Mouse (Mus musculus): ENCODE measurements at regions not wholly inside any gene's neighbourhood (a gene's known extent, or its start where the extent isn't known, plus 50 kb on each side); places are given as distances from the start of the nearest gene placed in this dataset.

- WGBS = 73% methylated on average over 7 of the region's 7 CpGs
- no peaks in the 10 kb centered on the region for H3K27me3 ChIP-seq (ENCODE audit: control insufficient read depth, insufficient read depth, low read length)
- DNase-seq (ENCODE audit: low spot score) (no peak), ATAC-seq (ENCODE audit: low FRiP score) (no peak)
- no peaks in the 10 kb centered on the region for H3K9me3 ChIP-seq (ENCODE audit: control insufficient read depth, low read length)
- H3K27ac ChIP-seq (ENCODE audit: low read depth, low read length) = no peak overlapping the region
- H3K36me3 ChIP-seq (ENCODE audit: control insufficient read depth, insufficient read depth, low read length) = no peaks in the 10 kb centered on the region
- no peak overlapping the region for H3K9ac ChIP-seq (ENCODE audit: low read depth, low read length)
- no peaks in the 10 kb centered on the region; the same call in 1 of the 2 replicates for H3K4me1 ChIP-seq (replicated peaks; ENCODE audit: control insufficient read depth, insufficient read depth, low read length)
- H3K4me2 ChIP-seq (replicated peaks; ENCODE audit: low read depth, low read length) = no peak overlapping the region
- H3K4me3 ChIP-seq (ENCODE audit: low read depth, low read length) = no peak overlapping the region
Measured at GRCm38 (mm10) chr3:51073743-51074319, 150.4 kb upstream of the Noct start.

GRCm38 (mm10) chr3:51075219-51075920 lies 148.9 kb upstream of the Noct start:
- no peak overlapping the region for H3K9ac ChIP-seq (ENCODE audit: low read depth, low read length)
- ATAC-seq (ENCODE audit: low FRiP score) (no peak), DNase-seq (ENCODE audit: low spot score) (no peak)
- H3K9me3 ChIP-seq (ENCODE audit: control insufficient read depth, low read length) = no peaks in the 10 kb centered on the region
- H3K27ac ChIP-seq (ENCODE audit: low read depth, low read length) = no peak overlapping the region
- H3K27me3 ChIP-seq (ENCODE audit: control insufficient read depth, insufficient read depth, low read length) = no peaks in the 10 kb centered on the region
- no peak overlapping the region for H3K4me3 ChIP-seq (ENCODE audit: low read depth, low read length)
- H3K4me2 ChIP-seq (replicated peaks; ENCODE audit: low read depth, low read length) = no peak overlapping the region
- H3K4me1 ChIP-seq (replicated peaks; ENCODE audit: control insufficient read depth, insufficient read depth, low read length) = no peaks in the 10 kb centered on the region; the same call in 1 of the 2 replicates
- 78% methylated on average over 10 of the region's 10 CpGs for WGBS
- H3K36me3 ChIP-seq (ENCODE audit: control insufficient read depth, insufficient read depth, low read length) = no peaks in the 10 kb centered on the region

GRCm38 (mm10) chr3:51078459-51078858 lies 145.8 kb upstream of the Noct start:
- no peak for DNase-seq (ENCODE audit: low spot score)
- Histone ChIP-seq H3K9me3 (ENCODE audit: control insufficient read depth, low read length) (no peaks in the 10 kb centered on the region), H3K36me3 (ENCODE audit: control insufficient read depth, insufficient read depth, low read length) (no peaks in the 10 kb centered on the region), H3K4me2 (replicated peaks; ENCODE audit: low read depth, low read length) (no peak overlapping the region), H3K27ac (ENCODE audit: low read depth, low read length) (no peak overlapping the region), H3K9ac (ENCODE audit: low read depth, low read length) (no peak overlapping the region), H3K27me3 (ENCODE audit: control insufficient read depth, insufficient read depth, low read length) (no peaks in the 10 kb centered on the region), H3K4me3 (ENCODE audit: low read depth, low read length) (no peak overlapping the region), H3K4me1 (replicated peaks; ENCODE audit: control insufficient read depth, insufficient read depth, low read length) (no peaks in the 10 kb centered on the region; the same call in 1 of the 2 replicates)
- 67% methylated on average over 4 of the region's 4 CpGs for WGBS
- no peak for ATAC-seq (ENCODE audit: low FRiP score)

- Histone ChIP-seq H3K9me3 (ENCODE audit: control insufficient read depth, low read length) (no peaks in the 10 kb centered on the region), H3K27me3 (ENCODE audit: control insufficient read depth, insufficient read depth, low read length) (no peaks in the 10 kb centered on the region), H3K36me3 (ENCODE audit: control insufficient read depth, insufficient read depth, low read length) (no peaks in the 10 kb centered on the region), H3K4me1 (replicated peaks; ENCODE audit: control insufficient read depth, insufficient read depth, low read length) (no peaks in the 10 kb centered on the region), H3K4me3 (ENCODE audit: low read depth, low read length) (no peak overlapping the region), H3K27ac (ENCODE audit: low read depth, low read length) (no peak overlapping the region), H3K9ac (ENCODE audit: low read depth, low read length) (no peak overlapping the region), H3K4me2 (replicated peaks; ENCODE audit: low read depth, low read length) (no peak overlapping the region)
- DNase-seq (ENCODE audit: low spot score) (no peak), ATAC-seq (ENCODE audit: low FRiP score) (no peak)
- WGBS = 71% methylated on average over 3 of the region's 3 CpGs
Measured at GRCm38 (mm10) chr3:51080415-51080814, 143.8 kb upstream of the Noct start.

- H3K36me3 ChIP-seq (ENCODE audit: control insufficient read depth, insufficient read depth, low read length) = no peaks in the 10 kb centered on the region
- WGBS = 66% methylated on average over 7 of the region's 7 CpGs
- no peak overlapping the region for H3K4me3 ChIP-seq (ENCODE audit: low read depth, low read length)
- H3K27me3 ChIP-seq (ENCODE audit: control insufficient read depth, insufficient read depth, low read length) = no peaks in the 10 kb centered on the region
- no peaks in the 10 kb centered on the region for H3K9me3 ChIP-seq (ENCODE audit: control insufficient read depth, low read length)
- ATAC-seq (ENCODE audit: low FRiP score) (no peak), DNase-seq (ENCODE audit: low spot score) (no peak)
- H3K9ac ChIP-seq (ENCODE audit: low read depth, low read length) = no peak overlapping the region
- H3K27ac ChIP-seq (ENCODE audit: low read depth, low read length) = no peak overlapping the region
- no peaks in the 10 kb centered on the region for H3K4me1 ChIP-seq (replicated peaks; ENCODE audit: control insufficient read depth, insufficient read depth, low read length)
- no peak overlapping the region for H3K4me2 ChIP-seq (replicated peaks; ENCODE audit: low read depth, low read length)
Measured at GRCm38 (mm10) chr3:51080855-51081254, 143.4 kb upstream of the Noct start.

GRCm38 (mm10) chr3:51082831-51083575 lies 141.2 kb upstream of the Noct start:
- 73% methylated on average over 11 of the region's 11 CpGs for WGBS
- no peaks in the 10 kb centered on the region for H3K36me3 ChIP-seq (ENCODE audit: control insufficient read depth, insufficient read depth, low read length)
- H3K4me3 ChIP-seq (ENCODE audit: low read depth, low read length) = no peak overlapping the region
- no peaks in the 10 kb centered on the region for H3K9me3 ChIP-seq (ENCODE audit: control insufficient read depth, low read length)
- H3K9ac ChIP-seq (ENCODE audit: low read depth, low read length) = no peak overlapping the region
- H3K27me3 ChIP-seq (ENCODE audit: control insufficient read depth, insufficient read depth, low read length) = no peaks in the 10 kb centered on the region
- no peak overlapping the region for H3K4me2 ChIP-seq (replicated peaks; ENCODE audit: low read depth, low read length)
- H3K27ac ChIP-seq (ENCODE audit: low read depth, low read length) = no peak overlapping the region
- DNase-seq (ENCODE audit: low spot score) (no peak), ATAC-seq (ENCODE audit: low FRiP score) (no peak)
- H3K4me1 ChIP-seq (replicated peaks; ENCODE audit: control insufficient read depth, insufficient read depth, low read length) = no peaks in the 10 kb centered on the region

GRCm38 (mm10) chr3:51083583-51083982 lies 140.7 kb upstream of the Noct start:
- WGBS = 75% methylated on average over 7 of the region's 7 CpGs
- Histone ChIP-seq H3K4me2 (replicated peaks; ENCODE audit: low read depth, low read length) (no peak overlapping the region), H3K27me3 (ENCODE audit: control insufficient read depth, insufficient read depth, low read length) (no peaks in the 10 kb centered on the region), H3K27ac (ENCODE audit: low read depth, low read length) (no peak overlapping the region), H3K9me3 (ENCODE audit: control insufficient read depth, low read length) (no peaks in the 10 kb centered on the region), H3K36me3 (ENCODE audit: control insufficient read depth, insufficient read depth, low read length) (no peaks in the 10 kb centered on the region), H3K9ac (ENCODE audit: low read depth, low read length) (no peak overlapping the region), H3K4me1 (replicated peaks; ENCODE audit: control insufficient read depth, insufficient read depth, low read length) (no peaks in the 10 kb centered on the region), H3K4me3 (ENCODE audit: low read depth, low read length) (no peak overlapping the region)
- ATAC-seq (ENCODE audit: low FRiP score) (no peak), DNase-seq (ENCODE audit: low spot score) (no peak)

GRCm38 (mm10) chr3:51086441-51086849 lies 137.8 kb upstream of the Noct start:
- Histone ChIP-seq H3K9me3 (ENCODE audit: control insufficient read depth, low read length) (no peaks in the 10 kb centered on the region), H3K4me1 (replicated peaks; ENCODE audit: control insufficient read depth, insufficient read depth, low read length) (no peaks in the 10 kb centered on the region), H3K4me2 (replicated peaks; ENCODE audit: low read depth, low read length) (no peak overlapping the region), H3K27me3 (ENCODE audit: control insufficient read depth, insufficient read depth, low read length) (no peaks in the 10 kb centered on the region), H3K27ac (ENCODE audit: low read depth, low read length) (no peak overlapping the region), H3K36me3 (ENCODE audit: control insufficient read depth, insufficient read depth, low read length) (no peaks in the 10 kb centered on the region), H3K9ac (ENCODE audit: low read depth, low read length) (no peak overlapping the region), H3K4me3 (ENCODE audit: low read depth, low read length) (no peak overlapping the region)
- WGBS = 71% methylated on average over 10 of the region's 10 CpGs
- ATAC-seq (ENCODE audit: low FRiP score) = no peak
- no peak for DNase-seq (ENCODE audit: low spot score)

Data from hindbrain, embryonic 11.5 days (tissue).